Mouse (Mus musculus): ENCODE data around the gene Kank2.
"Not testable (repeated sequence)": the region's sequence is repeated elsewhere in the genome, so short reads cannot be mapped to it uniquely, and the experiment has no call there.

Kank2 gene

DNA sequence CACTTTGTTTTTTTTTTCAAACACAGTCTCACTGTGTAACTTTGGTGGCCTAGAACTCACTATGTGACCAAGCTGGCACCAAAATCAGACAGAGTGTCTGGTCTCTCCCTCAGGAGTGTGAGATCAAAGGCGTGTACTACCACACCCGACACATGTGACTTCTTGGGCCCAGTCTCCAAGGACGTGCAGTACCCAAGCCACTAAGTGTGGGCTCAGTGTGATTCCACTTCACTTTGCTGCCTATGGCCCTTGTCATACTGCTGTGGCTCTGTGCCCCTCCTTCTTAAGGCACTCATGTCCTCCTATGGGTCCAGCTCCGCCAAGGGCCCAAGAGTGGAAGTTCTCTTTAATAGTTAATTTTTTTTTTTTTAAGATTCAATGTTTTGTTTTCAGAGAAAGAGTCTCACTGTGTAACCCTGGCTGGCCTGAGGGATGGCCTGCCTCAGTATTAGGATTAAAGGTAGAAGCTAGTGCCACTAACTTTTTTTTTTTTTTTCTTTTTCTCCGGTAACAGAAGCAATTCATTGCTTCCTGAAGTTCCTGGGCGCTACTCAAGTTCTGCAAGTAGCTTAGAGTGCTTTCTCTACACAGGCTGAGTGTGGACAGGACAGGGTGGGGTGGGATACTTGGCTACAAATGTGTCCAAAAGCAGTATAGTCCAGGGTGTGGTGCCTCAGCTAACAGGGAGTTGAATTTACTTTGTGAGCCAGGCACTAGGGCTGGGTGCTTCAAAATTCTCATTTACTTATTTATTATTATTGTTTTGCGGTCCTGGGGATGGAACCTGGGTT, 13.8 kb downstream of the Kank2 start:
- no peak for DNase-seq (ENCODE audit: low read depth)

DNA sequence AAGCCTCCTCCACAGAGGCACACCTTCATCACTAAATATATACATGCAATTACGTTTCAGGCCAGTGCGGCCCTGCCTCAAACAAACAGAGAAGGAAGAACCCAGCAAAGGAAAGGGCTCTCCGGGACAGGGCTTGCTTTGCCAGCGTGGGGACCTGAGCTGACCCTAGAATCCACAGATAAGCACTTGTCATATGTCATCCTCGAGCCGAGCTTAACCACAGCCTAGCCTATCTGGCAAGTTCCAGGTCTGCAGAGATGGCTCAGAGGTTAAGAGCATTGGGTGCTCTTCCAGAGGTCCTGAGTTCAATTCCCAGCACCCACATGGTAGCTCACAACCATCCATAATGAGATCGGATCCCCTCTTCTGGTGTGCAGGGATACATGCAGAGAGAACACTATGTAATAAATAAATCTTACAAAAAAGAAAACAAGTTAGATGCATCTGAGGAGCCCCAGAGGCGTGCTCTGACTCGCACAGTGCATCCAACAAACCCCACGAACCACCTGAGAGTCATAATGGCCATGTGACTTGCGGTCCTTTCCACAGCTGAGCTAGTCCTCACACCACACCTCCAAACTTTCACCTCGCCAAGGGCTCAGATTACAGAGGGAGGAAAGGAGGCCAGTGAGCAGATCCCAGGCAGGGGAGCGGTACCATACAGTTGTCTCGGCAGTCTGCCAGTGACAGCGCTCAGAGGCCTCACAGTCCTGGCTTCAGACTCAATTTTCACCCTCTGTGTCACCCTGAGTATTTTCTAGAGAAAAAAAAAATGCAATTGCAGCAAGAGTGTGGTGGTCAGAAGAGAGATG, 16.7 kb downstream of the Kank2 start:
- no peak for DNase-seq (ENCODE audit: low read depth)

DNA sequence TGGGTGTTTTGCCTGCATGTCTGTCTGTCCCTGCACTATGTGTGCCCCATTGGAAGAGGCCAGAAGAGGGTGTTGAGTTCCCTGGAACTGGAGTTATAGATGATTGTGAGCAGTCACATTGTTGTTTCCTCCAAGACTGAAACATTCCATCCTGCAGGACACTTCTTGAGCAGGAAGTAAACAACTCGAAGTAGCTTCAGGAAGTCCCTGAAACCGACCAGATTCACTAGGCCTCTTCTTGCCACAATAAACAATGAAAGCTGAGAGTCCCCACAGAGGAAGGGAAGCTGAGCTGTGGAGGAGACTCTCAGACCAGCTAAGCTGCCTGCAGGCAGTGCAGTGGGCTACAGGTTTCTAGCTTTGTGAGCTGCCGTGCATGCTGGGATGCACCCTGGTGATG, 20.8 kb downstream of the Kank2 start:
- no peak for DNase-seq (ENCODE audit: low read depth)

DNA sequence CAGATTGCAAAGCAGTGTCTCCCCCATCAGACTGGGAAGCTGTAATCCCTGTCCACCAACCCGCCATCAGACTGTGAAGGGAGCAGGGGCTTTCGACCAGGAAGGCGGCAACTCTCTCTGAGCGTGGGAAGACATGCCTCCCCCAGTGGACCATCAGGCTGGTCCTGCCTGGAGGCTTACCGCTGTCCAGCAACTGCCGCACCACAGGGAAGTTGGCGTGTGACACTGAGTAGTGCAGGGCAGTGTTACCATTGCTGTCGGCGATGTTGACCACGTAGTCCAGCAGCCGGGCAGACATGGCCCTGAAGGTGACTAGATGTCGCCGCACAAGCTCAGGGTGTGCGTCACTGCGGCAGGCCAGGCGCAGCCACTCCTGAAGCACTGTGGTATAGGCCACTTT, 24.2 kb downstream of the Kank2 start:
- no peak for DNase-seq (ENCODE audit: low read depth)

DNA sequence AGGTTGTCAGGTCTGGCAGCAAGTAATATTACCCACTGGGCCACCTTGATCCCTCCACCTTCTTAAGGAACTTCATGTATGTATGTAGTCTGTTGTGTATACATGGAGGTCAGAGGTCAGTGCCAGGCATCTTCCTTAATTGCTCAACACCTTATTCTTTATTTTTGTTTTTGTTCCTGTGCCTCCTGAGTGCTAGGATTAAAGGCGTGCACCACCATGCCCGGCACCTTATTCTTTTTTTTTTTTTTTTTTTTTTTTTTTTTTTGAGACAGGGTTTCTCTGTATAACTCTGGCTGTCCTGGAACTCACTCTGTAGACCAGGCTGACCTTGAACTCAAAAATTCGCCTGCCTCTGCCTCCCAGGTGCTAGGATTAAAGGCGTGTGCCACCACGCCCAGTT, 25.1 kb downstream of the Kank2 start:
- not testable (repeated sequence) for DNase-seq (ENCODE audit: low read depth)

DNA sequence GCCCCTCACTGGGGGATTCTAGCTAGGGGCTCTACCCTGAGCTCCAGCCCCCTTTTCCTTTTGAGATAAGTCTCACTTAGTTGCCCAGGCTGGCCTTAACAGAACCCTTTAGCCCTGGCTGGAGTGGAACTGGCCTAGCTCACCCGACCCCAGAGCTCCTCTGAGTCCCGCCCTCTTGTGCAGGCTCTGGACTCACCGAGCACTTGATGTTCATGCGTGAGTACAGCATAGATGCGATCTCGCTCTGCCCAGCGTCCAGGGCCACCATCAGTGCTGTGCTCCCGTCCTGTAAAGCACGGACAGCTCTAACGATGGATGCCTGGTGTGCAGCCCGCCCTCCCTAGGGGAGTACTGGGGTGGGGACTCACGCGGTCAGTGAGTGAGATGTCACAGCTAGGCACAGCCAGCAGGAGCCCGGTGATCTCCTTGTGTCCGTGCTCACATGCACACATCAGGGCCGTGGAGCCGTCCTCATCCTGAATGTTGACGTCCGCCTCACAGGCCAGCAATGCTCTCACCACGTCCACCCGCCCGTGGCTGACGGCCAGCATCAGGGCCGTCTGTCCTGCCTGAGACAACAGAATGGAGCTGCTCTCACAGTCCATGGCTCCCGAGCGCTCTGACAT, 28.9 kb downstream of the Kank2 start:
- DNase-seq (ENCODE audit: low read depth), result no peak

DNA sequence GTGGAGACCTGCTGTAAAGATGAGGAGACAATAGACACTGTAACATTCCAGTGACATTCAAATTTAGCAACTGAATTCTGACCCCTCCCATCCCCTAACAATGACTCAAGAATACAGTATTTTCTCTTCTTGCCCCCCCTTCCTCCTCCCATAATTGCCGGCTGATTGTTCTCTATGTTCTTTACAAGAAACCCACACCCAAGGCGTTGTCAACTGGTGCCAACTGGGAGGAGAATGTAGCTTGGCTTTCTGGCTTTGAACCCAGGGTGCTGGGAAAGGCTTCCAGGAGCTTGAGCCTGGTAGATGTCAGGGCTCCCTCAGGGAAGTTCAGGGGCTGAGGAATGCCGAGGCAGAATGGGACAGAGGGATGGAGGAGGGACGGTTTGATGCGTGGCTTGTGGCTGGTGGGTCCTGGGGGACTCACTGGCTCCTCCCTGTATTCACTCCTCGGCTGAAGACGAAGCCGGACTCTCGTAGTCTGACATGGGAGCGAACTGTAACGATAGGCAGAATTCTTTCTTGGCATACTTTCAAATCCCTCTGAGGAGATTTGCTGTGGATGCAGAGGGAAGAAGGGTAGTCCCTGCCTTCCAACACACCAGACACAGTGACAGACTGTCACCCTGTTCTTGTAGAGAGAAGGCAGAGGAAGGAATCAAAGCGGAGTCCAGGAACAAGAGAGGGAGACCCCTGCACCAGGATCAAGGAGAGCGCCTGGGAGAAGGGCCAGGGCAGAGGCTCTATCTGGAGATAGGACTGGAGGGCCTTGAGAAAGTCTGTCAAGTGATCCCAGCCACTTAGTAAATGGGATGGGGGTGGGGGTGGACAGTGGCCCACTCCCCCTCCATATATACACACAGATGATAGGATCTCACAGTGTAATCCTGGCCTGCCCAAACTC, 29.8 kb downstream of the Kank2 start:
- no peak for DNase-seq (ENCODE audit: low read depth)

DNA sequence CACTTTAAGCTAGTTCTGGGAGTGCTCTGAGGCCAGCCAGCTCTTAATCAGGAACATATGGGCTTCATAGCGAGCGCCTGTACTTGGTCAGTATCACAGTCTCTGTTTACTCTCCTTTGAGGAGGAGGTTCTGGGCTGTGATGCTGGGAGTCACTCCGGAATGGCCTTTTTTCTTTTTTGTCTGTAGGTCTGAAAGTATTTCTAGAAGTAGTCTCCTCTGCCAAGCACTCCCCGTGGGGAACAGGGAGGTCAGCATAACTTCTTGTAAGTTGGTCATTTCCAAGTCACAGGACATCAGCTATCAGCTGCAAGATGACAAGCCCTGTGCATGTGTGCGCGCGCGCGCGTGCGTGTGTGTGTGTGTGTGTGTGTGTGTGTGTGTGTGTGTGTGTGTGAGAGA, 30.6 kb downstream of the Kank2 start:
- no peak for DNase-seq (ENCODE audit: low read depth)

DNA sequence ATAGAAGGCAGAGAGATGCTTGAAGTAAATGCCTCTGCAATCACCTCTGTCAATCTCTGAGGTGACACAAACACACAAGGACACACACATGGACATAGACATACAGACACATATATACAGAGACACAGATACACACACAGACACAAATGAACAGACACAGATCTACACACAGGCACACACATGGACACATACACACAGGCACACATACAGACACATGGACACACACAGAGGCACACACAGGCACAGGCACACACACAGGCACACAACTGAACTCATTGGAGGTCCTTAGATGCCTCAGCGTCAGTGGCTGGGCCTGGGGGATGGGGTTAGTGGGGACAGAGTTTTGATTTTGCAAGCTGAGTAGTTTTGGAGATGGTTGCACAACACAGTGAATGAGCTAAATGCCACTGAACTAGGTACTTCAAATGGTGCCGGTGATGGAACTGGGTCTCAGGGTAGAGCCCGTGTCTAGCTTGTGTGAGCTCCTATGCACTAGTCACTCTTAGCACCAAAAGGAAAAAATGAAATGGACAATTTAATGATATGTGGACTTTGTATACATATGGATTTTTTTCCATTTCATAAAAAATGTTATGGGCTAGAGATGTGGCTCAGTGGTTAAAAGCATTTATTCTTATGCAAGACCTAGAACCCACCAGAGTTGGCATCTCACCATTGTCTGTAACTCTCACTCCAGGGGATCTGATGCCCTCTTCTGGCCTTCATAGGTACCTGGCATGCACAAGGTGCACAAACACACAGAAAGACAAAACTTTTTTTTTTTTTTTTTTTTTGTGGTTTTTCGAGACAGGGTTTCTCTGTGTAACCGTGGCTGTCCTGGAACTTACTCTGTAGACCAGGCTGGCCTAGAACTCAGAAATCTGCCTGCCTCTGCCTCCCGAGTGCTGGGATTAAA, 34.2 kb downstream of the Kank2 start:
- peak; percentile 61 for DNase-seq (ENCODE audit: low read depth)

DNA sequence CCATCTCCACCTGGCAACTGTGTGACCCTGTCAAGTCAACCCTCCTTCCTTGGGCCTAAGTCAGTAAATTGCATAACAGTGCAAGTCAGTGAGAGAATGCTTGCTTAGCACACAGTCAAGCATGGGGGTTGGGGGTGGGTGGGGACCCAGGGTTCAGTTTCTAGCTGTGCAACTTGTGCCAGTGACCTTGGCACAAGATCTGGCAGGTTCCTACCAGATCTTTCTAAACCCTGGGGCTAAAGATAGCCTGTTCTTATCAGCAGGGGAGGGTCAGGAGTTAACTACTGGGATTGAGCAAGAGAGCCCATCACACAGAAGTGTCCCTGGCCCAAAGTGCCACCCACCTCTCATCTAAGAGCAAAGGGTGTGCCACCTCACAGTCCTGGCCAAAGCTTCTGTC, 36.4 kb downstream of the Kank2 start:
- DNase-seq (ENCODE audit: low read depth), result peak; percentile 73

DNA sequence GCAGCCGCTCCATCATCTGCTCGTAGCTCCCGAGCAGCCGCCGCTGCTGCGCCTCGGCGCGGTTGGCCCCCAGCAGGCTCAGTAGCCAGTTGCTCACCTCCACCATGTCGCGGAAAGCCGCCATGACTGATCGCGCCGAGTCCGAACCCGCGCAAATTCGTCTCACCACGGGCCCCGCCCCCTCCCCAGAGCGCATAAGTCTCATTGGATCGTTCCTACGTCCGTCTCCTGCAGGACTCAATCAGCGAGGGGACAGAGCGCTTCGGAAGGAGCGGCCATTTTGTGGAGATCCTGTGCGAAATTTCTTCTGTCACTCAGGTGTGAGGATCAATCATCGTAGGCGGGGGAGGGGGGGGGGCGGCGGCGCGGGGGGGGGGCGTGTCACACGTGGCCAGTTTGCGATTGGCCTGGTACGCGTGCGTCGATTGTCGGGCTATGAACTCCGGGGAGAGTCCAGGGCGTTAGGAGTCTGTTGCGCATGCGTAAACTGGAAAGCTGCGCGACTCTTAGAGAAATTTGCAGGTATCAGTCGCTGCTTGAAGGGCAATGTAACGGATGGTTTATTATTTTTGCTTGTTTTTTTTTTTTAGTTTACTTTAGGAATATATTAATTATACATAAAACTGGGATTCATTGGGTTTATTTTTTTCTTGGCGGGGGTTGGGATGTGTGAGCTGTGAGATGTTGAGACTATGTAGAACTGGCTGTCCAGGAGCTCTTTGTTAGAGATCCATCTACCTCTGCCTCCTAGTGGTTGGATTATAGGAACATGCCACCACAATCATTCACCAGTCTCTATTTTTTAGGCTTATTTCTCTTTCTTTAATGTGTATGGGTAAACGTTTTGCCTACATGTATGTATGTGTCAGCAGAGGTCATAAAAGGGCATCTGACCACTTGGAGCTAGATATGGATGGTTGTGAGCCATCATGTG, 38.1 kb downstream of the Kank2 start, which contains the start of gene Spc24:
Spc24 (minus strand) TSS at position 149 of the 934 bp plus-strand sequence.
- DNase-seq (ENCODE audit: low read depth), result peak; percentile 99

DNA sequence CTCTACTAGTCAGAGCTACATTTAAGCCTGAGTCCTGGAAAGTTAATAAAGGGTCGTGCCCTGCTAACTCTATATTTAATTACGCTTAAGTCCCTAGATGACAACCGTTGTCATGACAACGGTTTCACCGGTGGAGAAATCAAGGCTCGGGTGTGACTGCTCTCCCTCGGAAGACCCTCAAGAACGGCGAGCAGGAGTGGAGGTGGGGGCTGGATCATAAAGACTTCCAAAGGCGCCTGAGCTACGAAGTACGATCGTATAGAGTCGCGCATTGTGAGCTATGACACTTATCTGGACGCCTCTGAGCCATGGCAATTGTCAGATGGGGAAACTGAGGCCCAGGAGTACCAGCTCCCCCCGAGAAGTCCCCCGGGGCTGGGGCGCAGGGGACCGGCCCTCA, 38.8 kb downstream of the Kank2 start:
- no peak for DNase-seq (ENCODE audit: low read depth)

DNA sequence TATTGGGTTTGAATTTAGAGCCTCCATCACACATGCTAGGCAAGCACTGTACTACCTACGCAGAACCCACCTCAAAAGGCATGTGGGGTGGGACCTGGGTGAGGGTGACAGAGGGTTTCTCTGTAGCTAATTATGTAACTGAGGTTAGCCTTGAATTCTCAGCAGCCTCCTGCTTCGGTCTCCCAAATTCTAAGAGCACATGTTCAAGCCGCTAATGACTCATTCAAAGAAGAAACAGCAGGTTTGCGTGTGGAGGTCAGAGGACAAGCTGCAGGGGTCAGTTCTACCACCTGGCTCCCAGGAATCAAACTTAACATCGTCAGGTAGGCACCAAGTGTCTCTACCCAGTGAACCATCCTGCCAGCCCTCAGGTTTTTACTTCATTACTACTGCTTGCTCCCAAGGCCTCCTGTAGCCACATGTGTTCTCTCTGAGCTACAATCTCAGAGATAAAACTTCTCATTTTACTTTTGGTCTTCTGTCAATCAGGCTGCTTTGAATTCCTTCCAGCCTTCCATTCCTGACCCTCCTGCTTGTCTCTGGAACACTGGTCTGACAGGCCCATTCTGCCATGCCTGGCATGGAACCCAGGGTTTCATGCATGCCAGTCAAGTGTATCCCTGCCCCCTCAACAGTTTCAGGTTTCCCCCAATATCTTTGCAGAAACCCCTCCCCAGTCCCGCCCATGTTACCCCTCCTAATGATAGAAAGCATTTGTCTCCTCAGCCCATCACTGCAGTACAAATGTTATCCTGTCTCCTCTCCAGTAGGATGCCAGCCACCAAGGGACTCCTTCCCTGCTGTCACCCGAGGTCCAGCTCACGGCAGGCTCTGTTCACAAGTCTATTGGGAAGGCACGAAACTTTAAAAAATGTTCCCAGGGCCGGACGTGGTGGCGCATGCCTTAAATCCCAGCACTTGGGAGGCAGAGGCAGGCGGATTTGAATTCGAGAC, 39.7 kb downstream of the Kank2 start:
- no peak for DNase-seq (ENCODE audit: low read depth)

DNA sequence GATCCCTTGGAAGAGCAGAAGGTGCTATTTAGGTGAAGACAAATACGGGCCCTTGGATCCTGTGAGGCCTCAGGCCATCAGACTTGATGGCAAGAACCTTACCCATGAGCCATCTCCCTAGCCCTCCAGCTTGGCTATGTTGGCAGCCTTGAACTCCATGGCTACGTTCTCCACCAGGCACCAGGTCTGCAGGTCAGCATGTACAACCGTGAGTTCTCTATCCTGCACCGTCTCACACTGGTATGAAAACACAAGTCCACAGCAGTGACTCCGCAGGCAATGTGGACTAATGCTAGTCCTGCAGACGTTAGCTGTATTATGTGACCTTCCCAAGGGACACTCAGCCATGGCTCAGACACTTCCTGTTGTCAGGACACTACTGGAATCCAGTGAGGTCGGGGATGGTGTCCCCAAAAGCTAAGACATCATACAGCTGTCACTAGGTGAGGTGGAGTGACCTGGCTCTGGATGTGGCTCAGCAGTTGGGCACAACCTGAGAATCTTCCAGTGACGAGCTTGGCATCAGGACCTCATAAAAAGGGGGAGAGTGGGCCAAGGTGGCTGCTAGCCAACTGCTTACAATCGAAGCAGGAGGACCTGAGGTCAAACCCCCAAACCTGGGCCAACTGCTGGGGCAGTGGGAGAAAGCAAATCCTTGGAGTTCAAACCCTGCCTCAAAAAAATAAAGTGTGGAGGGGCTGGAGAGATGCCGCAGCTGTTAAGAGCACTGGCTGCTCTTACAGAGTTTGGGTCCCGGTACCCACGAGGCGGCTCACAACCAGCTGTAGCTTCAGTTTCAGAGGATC, 43.8 kb downstream of the Kank2 start:
- DNase-seq (ENCODE audit: low read depth), result no peak

DNA sequence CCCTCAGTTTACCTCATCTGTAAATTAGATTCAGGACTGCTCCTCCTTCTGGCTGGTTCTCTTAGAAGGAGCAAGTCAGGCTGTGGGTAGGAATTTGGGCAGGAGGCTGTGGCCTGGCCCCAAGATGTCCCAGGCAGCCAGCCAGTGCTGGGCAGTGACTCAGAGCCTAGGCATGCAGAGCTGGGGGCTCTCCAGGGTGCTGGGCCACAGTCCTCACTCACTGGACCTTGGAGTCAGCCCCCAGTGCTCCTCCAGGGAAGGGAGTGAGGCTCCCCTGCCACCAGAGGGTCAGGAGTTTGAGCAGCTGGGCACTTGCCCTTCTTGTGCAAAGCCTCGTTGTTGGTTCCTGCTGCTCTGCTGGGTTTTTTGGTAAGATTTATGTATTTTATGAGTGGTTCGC, 44.5 kb downstream of the Kank2 start:
- DNase-seq (ENCODE audit: low read depth), result no peak

DNA sequence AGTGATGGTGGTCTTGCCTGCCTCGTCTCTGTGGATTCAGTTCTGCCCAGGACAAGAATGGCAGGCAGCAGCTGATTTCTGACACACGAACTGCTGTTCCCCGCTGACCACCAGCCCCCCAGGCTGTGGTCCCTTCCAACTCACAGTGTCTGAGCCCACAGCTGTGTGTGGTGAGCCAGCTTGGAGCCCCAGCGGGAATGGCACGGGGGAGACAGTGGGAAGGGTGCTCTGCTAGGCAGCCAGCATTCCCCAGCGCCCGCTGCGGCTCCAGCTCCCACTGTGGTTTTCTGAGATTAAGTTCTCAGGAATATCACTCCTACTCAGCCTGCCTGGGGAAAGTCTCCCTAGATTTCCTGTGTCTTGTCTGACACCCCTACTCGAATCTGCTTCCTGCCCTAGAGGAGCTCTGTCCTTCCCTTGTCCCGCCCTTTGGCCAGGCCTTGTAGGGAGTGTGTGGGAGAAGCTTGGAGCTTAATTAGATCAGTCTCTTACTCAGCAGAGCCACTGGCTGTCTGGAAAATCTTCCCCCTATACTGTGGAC, 46.2 kb downstream of the Kank2 start:
- DNase-seq (ENCODE audit: low read depth), result no peak

DNA sequence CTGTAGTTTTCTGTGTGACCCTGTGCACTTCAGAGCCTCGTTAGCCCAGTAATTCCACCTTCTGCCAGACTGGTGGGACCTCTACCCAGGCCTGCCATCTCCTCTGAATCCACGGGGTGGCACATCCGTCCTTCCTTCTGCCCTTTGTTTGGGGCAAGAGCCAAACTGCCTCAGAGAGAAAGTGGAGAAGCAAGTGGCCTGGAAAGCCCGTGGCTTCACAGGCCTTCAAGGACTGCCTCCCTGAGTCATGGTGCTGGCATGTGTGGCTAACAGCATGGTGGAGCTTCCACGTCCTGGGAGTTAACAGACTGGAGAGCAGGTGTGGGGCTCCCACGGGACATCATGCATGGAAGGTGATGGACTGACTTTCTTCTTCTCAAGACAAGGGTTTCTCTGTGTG, 47.2 kb downstream of the Kank2 start:
- peak; percentile 55 for DNase-seq (ENCODE audit: low read depth)

Measured in 416B (cell line).